Mouse (Mus musculus): ENCODE results near the gene Dnah2.

DNA sequence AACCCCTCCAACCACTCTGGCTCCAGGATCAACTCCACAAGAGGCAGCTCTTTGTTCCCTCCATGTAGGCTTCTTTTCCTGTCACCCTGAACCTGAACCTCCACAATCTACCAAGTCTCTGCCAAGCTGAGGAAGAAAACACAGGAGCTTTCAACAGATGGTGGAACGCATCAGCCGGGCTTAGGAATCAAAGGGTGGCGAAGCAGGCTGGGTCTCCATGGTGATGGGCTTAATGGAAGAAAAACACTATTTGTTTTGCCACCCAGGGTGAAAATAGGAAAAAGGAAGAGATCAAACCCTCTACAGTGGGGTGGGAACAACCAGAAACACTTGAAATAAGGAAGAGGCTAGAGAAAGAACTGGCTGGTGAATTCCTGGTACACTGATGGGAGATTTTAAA, 5.3 kb downstream of the Dnah2 start:
- TF ChIP-seq RCOR1 (conservative IDR thresholded peaks at IDR 0.05; ENCODE audit: low read depth, low read length) (no peak), CTCF (conservative IDR thresholded peaks at IDR 0.05 in 1 of 2, IDR thresholded peaks at IDR 0.05 in 1 of 2; ENCODE audit: low read depth in 2 of 2, low read length in 2 of 2) (no peak), IRF4 (IDR thresholded peaks at IDR 0.05; ENCODE audit: low read depth, low read length) (no peak), POLR2A (IDR thresholded peaks at IDR 0.05; ENCODE audit: low read depth, low read length) (no peak), UBTF (IDR thresholded peaks at IDR 0.05; ENCODE audit: low read depth, low read length) (no peak), NELFE (IDR thresholded peaks at IDR 0.05; ENCODE audit: low read depth, low read length) (no peak), EP300 (IDR thresholded peaks at IDR 0.05; ENCODE audit: low read length) (no peak), JUND (conservative IDR thresholded peaks at IDR 0.05; ENCODE audit: low read depth, low read length) (no peak), MAZ (IDR thresholded peaks at IDR 0.05; ENCODE audit: low read depth, low read length) (no peak), USF1 (IDR thresholded peaks at IDR 0.05; ENCODE audit: low read depth, low read length) (no peak), CHD1 (IDR thresholded peaks at IDR 0.05; ENCODE audit: low read depth, low read length) (no peak)
